Mouse (Mus musculus): ENCODE results near the gene Amdhd2.
A peak's percentile ranks its signal among the peaks of the same experiment; 100 is the strongest.

Amdhd2 gene

GRCm38 (mm10) chr17:24197032-24197824 is 33.7 kb upstream of the Amdhd2 start:
- peak in 1 of 2 experiments; percentile 67 for DNase-seq (ENCODE audit: low spot score in 2 of 2)

GRCm38 (mm10) chr17:24195349-24195748 is 31.8 kb upstream of the Amdhd2 start:
- DNase-seq (ENCODE audit: low spot score in 2 of 2), result no peak

DNA sequence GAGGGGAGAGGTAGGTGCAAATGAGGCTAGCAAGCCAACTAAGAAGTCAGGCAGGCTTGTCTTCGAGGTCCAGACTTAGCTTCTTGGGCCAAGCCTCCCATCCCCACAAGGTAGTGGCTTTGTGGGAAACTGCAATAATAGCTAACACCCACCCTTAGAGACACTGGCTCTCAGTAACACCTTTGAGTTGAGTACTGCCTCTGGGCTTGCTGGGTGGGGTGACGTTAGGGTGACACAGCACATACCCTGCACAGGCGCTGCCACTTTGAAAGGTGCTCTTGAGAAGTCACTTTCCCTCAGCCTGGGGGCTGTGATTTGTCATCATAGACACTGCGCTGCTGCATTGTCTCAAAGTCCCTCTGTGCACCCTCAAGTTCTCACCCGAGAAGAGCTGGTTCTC is 30.2 kb upstream of the Amdhd2 start:
- DNase-seq (ENCODE audit: low spot score in 2 of 2), result no peak

GRCm38 (mm10) chr17:24193268-24193667 is 29.7 kb upstream of the Amdhd2 start:
- DNase-seq (ENCODE audit: low spot score in 2 of 2), result no peak

GRCm38 (mm10) chr17:24192848-24193247 is 29.3 kb upstream of the Amdhd2 start:
- DNase-seq (ENCODE audit: low spot score in 2 of 2), result no peak

- DNase-seq (ENCODE audit: low spot score in 2 of 2), result no peak
Measured at GRCm38 (mm10) chr17:24191481-24191880, 27.9 kb upstream of the Amdhd2 start.

GRCm38 (mm10) chr17:24190934-24191333 is 27.4 kb upstream of the Amdhd2 start:
- no peak for DNase-seq (ENCODE audit: low spot score in 2 of 2)

DNA sequence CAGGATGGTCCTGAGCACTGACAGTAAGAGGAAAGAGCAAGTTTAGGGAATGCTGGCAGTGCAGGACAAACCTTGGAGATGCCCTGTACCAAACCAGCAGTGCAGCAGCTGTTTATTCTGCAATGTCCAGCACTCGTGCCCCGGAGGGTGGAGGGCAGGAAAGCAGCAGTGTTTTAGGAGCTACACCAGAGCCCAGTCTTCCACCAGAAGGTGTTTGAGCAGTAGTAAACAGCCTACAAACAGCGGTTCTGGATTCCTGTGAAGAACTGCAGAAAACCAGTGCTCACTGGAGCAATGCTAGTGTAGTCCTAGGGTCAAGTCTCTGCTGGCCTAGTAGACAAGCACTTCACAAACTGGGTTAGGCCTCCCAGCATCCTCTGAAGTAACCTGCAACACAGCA is 10.7 kb upstream of the Amdhd2 start:
- DNase-seq (ENCODE audit: low spot score in 2 of 2), result no peak

- DNase-seq (ENCODE audit: low spot score in 2 of 2), result peak in 1 of 2 experiments; percentile 74
Measured at GRCm38 (mm10) chr17:24173423-24173822, 9.9 kb upstream of the Amdhd2 start.

DNA sequence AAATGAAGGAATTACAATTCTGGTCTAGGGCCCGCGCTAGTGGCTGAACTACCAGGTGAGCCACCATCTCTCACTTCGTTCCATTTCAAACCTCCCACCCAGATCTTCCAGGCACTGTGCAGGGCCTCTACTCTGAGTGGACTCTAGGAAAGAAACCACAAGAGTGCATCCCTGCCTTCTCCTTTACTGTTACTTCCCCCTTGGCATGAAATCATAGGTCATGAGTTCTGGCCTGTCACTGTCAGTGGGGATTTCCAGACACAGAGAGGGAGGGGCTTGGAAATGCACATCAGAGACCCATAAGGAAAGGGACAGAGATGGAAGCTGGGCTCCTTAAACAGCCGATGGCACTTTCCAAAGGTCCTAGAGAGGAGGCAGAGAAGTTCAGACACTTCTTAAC is 8.2 kb upstream of the Amdhd2 start:
- DNase-seq (ENCODE audit: low spot score in 2 of 2), result no peak

GRCm38 (mm10) chr17:24170729-24171128 is 7.2 kb upstream of the Amdhd2 start:
- DNase-seq (ENCODE audit: low spot score in 2 of 2), result no peak

DNA sequence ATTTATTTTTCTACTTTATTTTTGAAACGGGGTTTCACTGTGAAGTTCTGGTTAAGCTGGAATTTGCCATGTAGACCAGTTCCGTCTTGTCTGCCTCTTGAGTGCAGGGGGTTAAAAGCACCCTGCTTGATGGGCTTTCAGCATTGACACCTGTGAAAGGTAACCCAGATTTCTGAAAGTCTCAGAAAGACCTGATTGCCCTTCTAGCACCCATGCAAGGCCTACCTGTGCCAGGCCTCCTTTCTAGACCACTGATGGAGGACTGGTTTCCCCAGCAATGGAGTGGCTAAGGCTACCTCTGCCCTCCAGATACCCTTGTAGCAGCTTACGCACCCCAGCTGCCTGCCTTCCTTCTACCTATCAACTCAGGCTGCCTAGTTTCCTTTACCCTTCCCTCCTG is 6.6 kb upstream of the Amdhd2 start:
- DNase-seq (ENCODE audit: low spot score in 2 of 2), result no peak

GRCm38 (mm10) chr17:24169317-24170065 is 5.9 kb upstream of the Amdhd2 start, which contains the start of gene Atp6v0c:
TSS of gene Atp6v0c (minus strand) at chr17:24169702.
- peak; percentile 87 to 97 for DNase-seq (ENCODE audit: low spot score in 2 of 2)

DNA sequence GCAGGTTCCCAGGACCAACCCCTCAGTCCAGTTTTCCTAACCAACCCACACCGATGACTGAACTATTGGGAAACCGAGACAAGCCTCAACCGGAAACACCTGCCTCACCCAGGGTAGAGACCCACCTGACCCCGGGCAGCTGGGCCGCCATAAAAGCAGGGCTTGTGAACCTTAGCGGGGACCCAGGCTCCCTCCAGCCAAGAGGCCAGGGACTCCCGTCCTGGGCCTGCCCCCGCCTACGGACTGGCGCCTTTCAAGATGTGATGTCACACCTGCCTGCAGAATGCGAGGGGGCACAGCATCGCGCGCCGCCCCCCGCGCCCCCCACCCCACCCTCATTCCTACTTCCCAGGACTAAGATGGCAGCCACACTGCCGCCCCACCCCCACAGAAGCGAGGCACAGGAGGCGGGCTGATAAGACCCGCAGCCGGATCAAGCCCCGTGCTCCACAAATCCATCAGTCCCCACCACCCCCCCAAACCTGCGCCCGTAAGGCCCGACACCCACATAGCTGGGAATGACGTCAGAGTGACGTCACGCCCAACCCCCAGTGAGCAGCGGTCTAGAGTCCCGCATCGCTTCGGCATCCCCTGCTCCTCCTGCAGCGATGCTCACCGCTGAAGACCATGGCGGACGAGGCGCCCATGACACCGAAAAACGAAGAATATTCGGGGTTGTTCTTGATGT is 5.2 kb upstream of the Amdhd2 start:
- peak in 1 of 2 experiments; percentile 74 for DNase-seq (ENCODE audit: low spot score in 2 of 2)

DNA sequence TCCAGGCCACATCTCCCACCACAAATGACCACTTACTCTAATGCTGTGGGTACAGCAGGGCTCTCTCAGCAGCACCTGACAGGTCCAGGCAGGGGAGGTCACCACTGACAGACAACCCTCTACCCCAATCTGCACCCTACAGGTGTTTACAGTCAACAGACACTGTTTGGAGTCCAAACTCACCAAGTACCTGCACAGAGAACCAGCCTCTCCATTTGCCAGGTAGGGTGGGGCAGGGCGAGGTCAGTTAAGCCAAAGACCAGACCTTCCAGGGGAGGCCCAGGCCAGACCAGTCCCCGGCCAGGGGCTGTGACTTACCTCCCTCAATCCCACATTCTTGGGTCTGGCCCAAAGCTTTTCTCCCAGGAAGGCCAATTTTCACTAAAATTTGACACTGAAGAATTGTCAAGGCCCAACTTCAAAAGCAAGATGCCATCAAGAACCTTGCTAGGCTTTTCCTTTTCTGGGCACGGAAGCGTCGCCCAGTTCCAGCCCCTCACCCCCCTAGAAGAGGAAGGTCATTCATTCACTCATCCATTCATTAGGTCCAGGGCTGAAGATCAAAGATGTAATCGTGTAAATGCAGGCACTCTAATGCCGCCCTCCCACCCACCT is 4.4 kb upstream of the Amdhd2 start:
- DNase-seq (ENCODE audit: low spot score in 2 of 2), result no peak

GRCm38 (mm10) chr17:24167120-24167519 is 3.6 kb upstream of the Amdhd2 start:
- no peak for DNase-seq (ENCODE audit: low spot score in 2 of 2)

DNA sequence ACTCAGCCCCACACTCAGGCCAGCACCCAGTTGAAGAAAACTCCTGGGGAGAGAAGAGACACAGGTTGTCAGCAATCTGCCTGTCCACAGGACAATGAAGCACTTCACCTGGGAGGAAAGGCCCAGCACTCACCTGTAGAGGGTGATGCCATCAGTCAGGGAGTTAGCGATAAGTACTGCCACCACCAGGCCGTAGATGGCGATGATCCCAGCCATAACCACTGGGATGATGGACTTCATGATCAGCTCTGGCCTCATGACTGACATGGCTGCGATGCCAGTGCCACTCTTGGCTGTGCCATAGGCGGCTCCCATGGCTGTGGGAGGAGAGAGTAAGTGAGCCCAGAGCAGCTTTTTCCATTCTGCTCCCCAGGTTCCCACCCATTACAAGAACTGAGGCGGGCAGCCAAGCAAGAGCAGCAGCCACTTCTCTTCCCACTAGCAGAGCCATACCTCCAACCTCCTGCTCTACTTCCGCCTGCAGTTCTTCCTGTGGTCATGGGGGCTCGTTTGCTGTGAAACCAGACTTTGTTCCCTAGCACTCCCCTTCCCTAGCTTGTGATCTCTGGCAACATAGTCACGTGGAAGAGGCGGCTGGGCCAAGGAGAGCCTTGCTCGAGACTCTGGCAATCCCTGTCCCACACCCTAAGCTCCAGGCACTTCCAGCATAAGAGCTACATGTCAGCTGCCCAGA is 1.1 kb upstream of the Amdhd2 start:
- DNase-seq (ENCODE audit: low spot score in 2 of 2), result no peak

DNA sequence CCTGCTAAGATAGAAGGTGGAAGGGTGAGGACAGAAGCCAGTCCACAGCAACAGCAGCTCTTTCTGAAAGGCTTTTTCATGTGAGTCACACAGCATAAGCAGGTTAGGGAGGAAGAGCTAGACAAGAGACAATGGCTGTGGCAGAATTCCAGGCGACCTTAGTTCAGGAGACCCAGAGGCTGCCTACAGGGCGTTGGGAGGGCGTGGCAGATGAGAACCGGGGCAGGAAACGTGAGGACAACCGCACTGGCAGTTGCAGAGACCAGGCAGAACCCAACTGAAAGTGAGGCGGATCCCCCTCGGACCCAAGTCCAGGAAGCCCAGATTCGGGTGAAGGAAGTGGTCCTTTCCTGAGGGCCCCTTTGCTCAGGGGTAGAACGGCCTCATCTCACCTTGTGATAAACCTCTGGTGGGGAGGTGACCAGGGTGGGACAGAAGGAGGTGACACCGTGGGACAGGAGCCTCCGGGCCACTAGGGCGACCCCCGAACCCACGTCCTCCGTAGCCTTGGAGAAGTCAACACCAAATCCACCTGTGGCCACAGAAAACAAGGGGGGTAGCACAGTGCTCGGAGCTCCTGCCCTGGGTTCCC is 886 bp downstream of the Amdhd2 start:
- no peak for DNase-seq (ENCODE audit: low spot score in 2 of 2)

GRCm38 (mm10) chr17:24161466-24161865 is 2.1 kb downstream of the Amdhd2 start:
- no peak for DNase-seq (ENCODE audit: low spot score in 2 of 2)

DNA sequence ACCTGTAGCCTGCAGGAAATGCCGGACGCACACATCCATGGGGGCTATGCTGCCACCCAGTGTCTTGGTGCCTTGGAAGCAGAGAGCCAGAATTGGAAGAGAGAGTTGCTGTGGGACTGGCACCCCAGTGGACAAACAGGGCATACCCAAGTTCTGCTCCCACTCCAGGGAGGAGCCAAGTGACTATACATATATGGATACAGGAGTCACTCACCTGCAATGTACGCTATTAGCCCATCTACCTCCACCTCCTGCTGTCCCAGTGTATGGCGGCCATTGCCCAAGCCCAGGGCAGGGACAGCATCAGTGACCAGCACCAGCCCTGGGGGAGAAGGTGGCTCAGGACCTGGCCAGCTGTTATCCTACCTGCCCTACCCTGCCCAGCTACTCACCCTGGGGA is 6.0 kb downstream of the Amdhd2 start:
- no peak for DNase-seq (ENCODE audit: low spot score in 2 of 2)

DNA sequence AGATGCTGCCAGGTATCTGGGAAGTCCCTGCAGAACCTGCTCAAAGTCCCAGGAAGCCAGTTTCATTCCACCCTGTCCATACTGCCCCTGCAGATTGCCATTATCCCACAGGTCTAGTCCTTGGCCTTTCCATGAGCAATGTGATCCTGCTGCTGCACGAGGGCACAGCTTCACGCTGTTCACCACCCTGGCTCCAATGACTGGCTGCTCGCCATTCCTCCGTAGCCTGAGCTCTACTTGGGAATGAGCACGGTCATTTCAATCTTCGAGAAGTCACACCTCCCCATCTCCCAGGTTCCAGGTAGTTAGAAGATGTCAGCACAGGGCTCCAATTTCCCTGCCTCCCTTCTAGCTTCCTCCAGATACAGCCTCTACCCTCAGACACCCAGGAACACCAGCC is 6.4 kb downstream of the Amdhd2 start:
- DNase-seq (ENCODE audit: low spot score in 2 of 2), result no peak
